In the genomic region with DNA sequence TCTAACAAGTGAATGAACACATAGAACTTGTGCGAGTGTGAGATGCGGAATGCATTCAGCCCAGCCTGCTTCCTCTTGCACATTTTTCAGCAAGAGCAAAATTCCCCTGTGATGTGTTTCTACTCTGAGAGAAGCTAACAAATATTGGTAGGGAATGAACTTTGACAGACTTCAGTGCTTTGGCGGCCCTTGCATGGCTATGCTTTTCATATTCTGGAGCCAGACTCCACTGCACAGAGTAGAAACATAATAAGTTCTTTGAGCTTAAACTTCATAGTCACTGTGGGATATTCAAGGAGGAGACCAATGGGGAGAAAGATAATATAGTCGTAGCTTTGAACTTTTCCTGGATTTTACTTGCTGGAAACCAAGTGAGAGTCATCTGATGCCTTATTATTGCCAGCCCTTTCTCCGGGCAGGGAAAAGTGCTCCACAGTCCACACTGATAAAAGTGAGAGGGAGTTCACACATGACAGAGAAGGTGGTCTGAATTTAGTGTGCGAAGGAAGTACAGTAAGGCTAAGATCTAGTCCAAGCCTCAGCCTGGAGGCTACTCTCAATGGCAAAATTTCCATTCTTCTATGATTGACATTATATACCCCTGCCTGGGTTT, we compare ENCODE assay signal across 26 mouse cellular contexts.
DNase-seq lines count a peak whose midpoint lies in the region; ATAC-seq and TF ChIP-seq lines count a peak whose summit lies in the region.
"Had no signal": no experiment of that assay in that cellular context is flagged by ENCODE, and none has a peak within 500 bp of the region (broad histone marks: within the 10 kb centered on the region; RNA-seq: fewer than 3 reads in every experiment).

No protein-coding gene starts in this region.

- no peak for TF ChIP-seq CTCF in forebrain, postnatal 0 days (IDR thresholded peaks at IDR 0.05; ENCODE audit: low read depth)
- no peak for TF ChIP-seq CTCF in brain, embryonic 14.5 days (IDR thresholded peaks at IDR 0.05; ENCODE audit: borderline replicate concordance, extremely low read depth, insufficient read depth, insufficient read length)

- 72% methylated on average over 6 of the region's 6 CpGs for WGBS in forebrain, embryonic 13.5 days
- WGBS in forebrain, postnatal 0 days = 73% methylated on average over 6 of the region's 6 CpGs
- WGBS in limb, embryonic 13.5 days = 39% methylated on average over 6 of the region's 6 CpGs

- no peak overlapping the region for H3K27ac ChIP-seq in forebrain, embryonic 13.5 days
- H3K27ac ChIP-seq in forebrain, postnatal 0 days (ENCODE audit: low read depth, low read length) = no peak overlapping the region
- H3K27ac ChIP-seq in limb, embryonic 13.5 days = no peak overlapping the region
- H3K27ac ChIP-seq: embryonic facial prominence, embryonic 13.5 days; forebrain, embryonic 15.5 days; hindbrain, embryonic 10.5 days; hindbrain, embryonic 13.5 days had no signal

- intact Hi-C loops in heart, postnatal 10 days (cut with DNase I) = no loop called here

- no peak for DNase-seq in forebrain, postnatal 0 days
- peak; percentile 57 for DNase-seq in brain, embryonic 14.5 days (ENCODE audit: low read depth)
- DNase-seq in heart, postnatal 10 days = no peak
- DNase-seq: adrenal gland, postnatal 10 days; adrenal gland, postnatal 36 days; B cell, adult 2 months; cerebellum, adult 11 months; cerebellum, adult 2 months; cerebellum, adult 9-11 months; cerebellum, postnatal 25 days; gastrocnemius, postnatal 10 days; heart, adult 11 months; heart, postnatal 36 days had no signal

- peaks cover 55% of the 10 kb centered on the region for H3K27me3 ChIP-seq in forebrain, embryonic 13.5 days
- H3K27me3 ChIP-seq in forebrain, postnatal 0 days (ENCODE audit: insufficient read depth, low read length) = no peaks in the 10 kb centered on the region; the same call in 1 of the 2 replicates
- no peaks in the 10 kb centered on the region for H3K27me3 ChIP-seq in limb, embryonic 13.5 days
- H3K27me3 ChIP-seq: CH12.LX; embryonic facial prominence, embryonic 13.5 days; Patski had no signal

- peak; percentile 36; the same call in 1 of the 2 replicates for ATAC-seq in forebrain, embryonic 13.5 days
- ATAC-seq in forebrain, postnatal 0 days = no peak
- ATAC-seq in limb, embryonic 13.5 days (ENCODE audit: low FRiP score, low read depth) = peak; percentile 84
- ATAC-seq in inflammation-experienced regulatory T-cells, adult 6 months = no peak
- ATAC-seq: forebrain, embryonic 15.5 days; hindbrain, embryonic 16.5 days; intestine, embryonic 16.5 days; Patski had no signal

- TF ChIP-seq POLR2A in brain, embryonic 14.5 days (IDR thresholded peaks at IDR 0.05; ENCODE audit: borderline replicate concordance, extremely low read depth, insufficient read depth, insufficient read length, poor library complexity, severe bottlenecking) = no peak

- H3K36me3 ChIP-seq in forebrain, embryonic 13.5 days (ENCODE audit: poor library complexity, severe bottlenecking) = no peaks in the 10 kb centered on the region
- H3K36me3 ChIP-seq in forebrain, postnatal 0 days (ENCODE audit: insufficient read depth) = no peaks in the 10 kb centered on the region
- H3K36me3 ChIP-seq in limb, embryonic 13.5 days = no peaks in the 10 kb centered on the region
- H3K36me3 ChIP-seq: embryonic facial prominence, embryonic 13.5 days; forebrain, embryonic 15.5 days; G1E; hindbrain, embryonic 10.5 days; hindbrain, embryonic 13.5 days had no signal

- no peaks in the 10 kb centered on the region for H3K9me3 ChIP-seq in forebrain, embryonic 13.5 days (replicated peaks)
- no peaks in the 10 kb centered on the region for H3K9me3 ChIP-seq in forebrain, postnatal 0 days (ENCODE audit: low read length)
- no peaks in the 10 kb centered on the region for H3K9me3 ChIP-seq in limb, embryonic 13.5 days
- H3K9me3 ChIP-seq: embryonic facial prominence, embryonic 13.5 days; forebrain, embryonic 15.5 days; G1E; hindbrain, embryonic 10.5 days; hindbrain, embryonic 13.5 days had no signal

- H3K4me1 ChIP-seq in forebrain, embryonic 13.5 days = no peaks in the 10 kb centered on the region
- H3K4me1 ChIP-seq in forebrain, postnatal 0 days (ENCODE audit: insufficient read depth) = no peaks in the 10 kb centered on the region
- peaks cover 37% of the 10 kb centered on the region for H3K4me1 ChIP-seq in limb, embryonic 13.5 days
- H3K4me1 ChIP-seq: forebrain, embryonic 15.5 days had no signal

- H3K9ac ChIP-seq in forebrain, embryonic 13.5 days = no peak overlapping the region
- no peak overlapping the region for H3K9ac ChIP-seq in forebrain, postnatal 0 days
- H3K9ac ChIP-seq in limb, embryonic 13.5 days = no peak overlapping the region
- H3K9ac ChIP-seq: embryonic facial prominence, embryonic 13.5 days; forebrain, embryonic 15.5 days; hindbrain, embryonic 13.5 days had no signal

- no peak overlapping the region for H3K4me3 ChIP-seq in forebrain, embryonic 13.5 days
- H3K4me3 ChIP-seq in forebrain, postnatal 0 days (ENCODE audit: low read depth, low read length) = no peak overlapping the region
- H3K4me3 ChIP-seq in limb, embryonic 13.5 days = no peak overlapping the region
- H3K4me3 ChIP-seq: embryonic facial prominence, embryonic 13.5 days; forebrain, embryonic 15.5 days; hindbrain, embryonic 10.5 days; hindbrain, embryonic 13.5 days had no signal

- H3K4me2 ChIP-seq in forebrain, embryonic 13.5 days = no peak overlapping the region
- no peak overlapping the region for H3K4me2 ChIP-seq in forebrain, postnatal 0 days (ENCODE audit: low read depth)
- H3K4me2 ChIP-seq in limb, embryonic 13.5 days (replicated peaks) = no peak overlapping the region
- H3K4me2 ChIP-seq: embryonic facial prominence, embryonic 13.5 days; forebrain, embryonic 15.5 days; heart, embryonic 11.5 days; hindbrain, embryonic 13.5 days had no signal

Comparison
In these comparisons a context has a peak if more than half of its experiments do, and no peak if none do; other contexts are left out.
1. ATAC-seq: peak in forebrain, embryonic 13.5 days (single experiment) and limb, embryonic 13.5 days (single experiment); none in forebrain, postnatal 0 days (single experiment) and inflammation-experienced regulatory T-cells, adult 6 months (single experiment).